Mouse (Mus musculus) heart, postnatal 25 days (tissue): ENCODE data around the gene Ifrd2. TPM values are rescaled to one million over a fixed set of nuclear protein-coding genes. Genes with fewer than 3 reads are reported as not detected.
"Not testable (repeated sequence)": the region's sequence is repeated elsewhere in the genome, so short reads cannot be mapped to it uniquely, and the experiment has no call there.

ENCODE experiments used
- DNase-seq: peaks from one replicate; pipeline ENCODE4 v3.0.0; 2022; ENCODE audit warnings: low spot score
- intact Hi-C: fragments of 180-260 bp; cut with DNase I; formaldehyde crosslinking; loops from one replicate; pipeline ENCODE4 v1.15.1; 2025
- total RNA-seq, 2 experiments: library from RNA; stranded (reverse); gene quantifications; 2 replicates each; pipeline ENCODE4 v1.2.3; 2021

Gene Ifrd2
- total RNA-seq, 2 experiments from 2014 or later, result 44.6 to 45.8 TPM

DNA sequence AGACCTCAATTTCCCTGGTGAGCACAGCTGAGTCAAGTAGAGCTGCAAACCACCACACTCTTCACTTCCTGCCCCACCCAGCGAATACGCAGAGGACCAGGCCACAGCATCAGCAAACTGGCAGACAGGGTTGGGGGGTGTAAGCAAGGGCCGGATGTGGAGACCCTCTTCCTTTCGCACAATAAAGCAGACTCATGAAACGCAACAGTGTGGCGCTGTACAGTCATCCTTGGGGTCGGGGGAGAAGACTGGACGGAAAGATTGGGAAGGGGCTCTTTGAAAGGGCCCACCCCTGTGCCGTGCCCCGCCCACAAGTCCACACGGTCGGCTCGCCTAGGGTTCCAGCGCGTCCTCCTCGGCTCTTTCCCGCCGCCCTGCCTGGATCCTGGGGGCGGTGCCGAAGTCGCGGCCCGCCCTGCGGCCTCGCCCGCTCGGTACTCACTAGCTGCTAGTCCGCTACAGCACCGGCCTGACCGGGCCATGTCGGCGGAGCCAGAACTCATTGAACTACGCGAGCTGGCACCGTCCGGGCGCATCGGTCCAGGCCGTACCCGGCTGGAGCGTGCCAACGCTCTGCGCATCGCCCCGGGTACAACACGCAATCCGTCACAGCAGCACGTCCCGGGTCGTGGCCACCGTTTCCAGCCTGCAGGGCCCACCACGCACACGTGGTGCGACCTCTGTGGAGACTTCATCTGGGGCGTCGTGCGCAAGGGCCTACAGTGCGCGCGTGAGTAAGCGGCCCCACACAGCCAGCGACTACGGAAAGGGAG lies 36.1 kb upstream of the Ifrd2 start, which contains the start of gene Rassf1:
Rassf1 (plus strand) TSS at position 439 of the 773 bp plus-strand sequence.
- intact Hi-C loops, result no loop called here
- DNase-seq, result peak; percentile 67

DNA sequence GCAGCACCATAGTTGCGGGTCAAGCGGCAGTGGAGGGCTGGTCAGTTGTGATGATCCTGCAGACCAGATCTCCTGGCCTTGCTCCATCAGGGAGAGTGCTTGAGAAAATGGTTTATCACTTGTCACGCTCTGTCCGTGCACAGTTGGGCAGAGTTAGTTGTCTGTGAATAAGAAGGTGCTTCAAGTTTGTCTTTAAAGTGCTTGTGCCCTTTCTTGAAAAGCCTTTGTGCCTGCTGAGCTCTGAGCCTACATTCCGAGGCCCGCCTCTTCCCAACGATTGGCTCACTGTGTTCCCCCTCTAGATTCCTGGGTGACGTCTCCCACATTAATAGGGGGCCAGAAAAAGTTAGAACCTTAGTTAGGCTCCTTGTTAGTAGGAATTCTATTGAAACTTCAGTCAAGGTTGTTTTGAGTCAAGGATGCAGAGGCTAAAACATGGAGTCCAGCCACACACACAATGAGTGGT lies 35.5 kb upstream of the Ifrd2 start:
- intact Hi-C loops, result no loop called here
- no peak for DNase-seq

DNA sequence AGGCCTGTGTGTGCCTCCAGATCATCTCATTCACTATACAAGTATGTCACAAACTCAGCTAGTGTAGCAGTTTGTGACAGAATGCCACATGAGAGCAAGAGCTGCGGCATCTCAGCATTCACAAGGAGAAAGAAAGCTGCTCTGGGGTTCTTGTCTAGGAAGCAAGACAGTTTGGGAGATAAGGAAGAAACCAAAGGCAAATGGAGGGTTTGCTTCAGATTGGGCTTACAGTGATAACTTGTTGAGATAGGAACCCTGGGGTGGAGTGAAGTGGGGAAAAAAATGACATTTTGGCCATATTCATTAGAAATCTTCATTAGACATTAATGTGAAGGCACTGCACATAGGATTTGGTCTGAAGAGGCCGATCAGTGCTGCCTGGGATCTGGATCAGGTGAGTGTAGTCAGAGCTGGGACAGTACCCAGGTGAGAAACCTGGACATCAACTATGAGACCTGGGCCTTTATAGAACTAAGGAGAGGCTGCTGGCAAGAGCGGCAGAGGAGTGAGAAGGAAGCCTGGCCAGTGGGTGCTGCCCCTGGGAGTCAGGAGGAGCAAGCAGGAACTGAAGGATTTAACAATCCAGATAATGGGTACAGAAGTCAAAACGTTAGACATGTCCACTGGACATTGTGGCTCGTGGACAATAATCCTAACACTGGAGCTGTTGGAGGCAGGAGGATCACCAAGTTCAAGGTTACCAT lies 34.6 kb upstream of the Ifrd2 start:
- intact Hi-C loops, result no loop called here
- no peak for DNase-seq

DNA sequence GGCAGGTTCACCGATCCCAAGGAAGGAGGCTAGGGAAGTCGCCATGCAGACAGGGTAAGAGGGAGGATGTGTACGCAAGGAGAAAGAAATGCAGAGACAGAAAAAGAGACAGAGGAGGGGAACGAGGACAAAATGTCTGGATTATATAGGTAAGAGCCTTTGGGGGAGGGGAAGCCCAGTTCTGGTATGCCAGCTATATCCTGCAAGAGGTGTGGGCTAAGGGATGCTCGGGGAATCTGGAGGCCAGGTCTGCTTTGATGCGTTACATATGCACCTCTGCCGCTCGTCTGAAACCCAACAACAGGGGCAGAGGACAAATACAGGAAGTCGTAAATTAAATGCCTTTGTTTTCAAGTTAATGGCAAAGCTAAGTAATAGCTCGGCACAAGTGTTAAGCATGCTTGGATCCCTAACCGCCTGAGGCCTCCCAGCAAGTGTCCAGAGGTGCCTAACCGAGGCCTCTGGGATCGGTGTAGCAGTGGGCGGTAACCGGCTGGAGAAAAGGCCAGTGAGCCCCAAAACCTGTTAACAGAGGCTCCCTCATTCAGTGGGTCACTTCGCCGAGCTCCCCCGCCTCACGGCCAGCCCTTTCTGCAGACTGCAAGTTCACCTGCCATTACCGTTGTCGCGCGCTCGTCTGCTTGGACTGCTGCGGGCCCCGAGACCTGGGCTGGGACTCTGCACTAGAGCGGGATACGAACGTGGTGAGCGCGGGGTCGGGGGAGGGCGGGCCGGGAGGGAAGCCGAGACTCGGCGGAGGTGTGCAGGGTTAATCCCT lies 33.7 kb upstream of the Ifrd2 start:
- DNase-seq, result no peak
- intact Hi-C loops, result no loop called here

DNA sequence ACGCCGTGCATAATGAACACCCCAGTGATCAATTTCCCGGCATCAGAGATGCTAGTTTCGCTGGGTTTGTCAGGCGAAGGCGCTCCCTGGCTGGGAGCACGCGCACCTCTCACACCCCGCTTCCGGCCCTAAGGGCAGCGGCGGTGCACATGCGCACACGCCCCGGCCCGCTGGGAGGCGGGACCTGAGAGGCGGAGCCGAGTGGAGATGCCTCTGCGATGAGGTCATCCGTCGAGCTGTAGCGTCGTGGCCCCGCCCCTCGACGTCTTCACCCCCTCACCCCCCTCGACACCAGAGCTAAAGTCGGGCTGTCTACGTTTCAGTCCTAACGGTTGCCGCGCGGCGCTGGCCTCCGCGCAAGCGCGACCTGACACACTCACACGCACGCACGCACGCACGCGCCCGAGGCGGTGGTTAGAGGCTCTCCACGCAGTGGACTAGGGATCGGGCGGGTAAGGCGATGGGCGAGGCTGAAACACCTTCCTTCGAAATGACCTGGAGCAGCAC lies 33.1 kb upstream of the Ifrd2 start:
- intact Hi-C loops, result no loop called here
- DNase-seq, result peak; percentile 92

DNA sequence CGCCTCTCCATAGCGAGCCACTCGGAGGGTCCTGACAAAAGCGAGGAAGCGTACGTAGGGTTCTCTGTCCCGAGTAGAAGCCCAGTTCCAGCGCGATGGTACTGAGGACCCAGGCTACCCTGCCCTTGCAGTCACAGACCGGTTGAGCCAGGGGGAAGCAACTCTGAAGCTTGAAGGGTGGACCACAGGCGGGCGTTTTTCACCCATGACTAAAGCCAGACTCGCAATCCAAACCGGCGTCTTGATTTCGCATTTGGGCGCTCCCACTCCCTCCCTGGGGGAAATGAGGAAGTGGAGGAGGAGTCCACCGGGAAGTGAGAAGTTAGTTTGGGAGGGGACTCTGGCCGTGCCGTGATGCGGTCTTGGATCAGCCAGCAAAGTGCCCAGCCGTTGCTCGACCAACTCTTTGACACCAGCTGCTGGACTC lies 32.4 kb upstream of the Ifrd2 start:
- intact Hi-C loops, result no loop called here
- DNase-seq, result peak; percentile 77

DNA sequence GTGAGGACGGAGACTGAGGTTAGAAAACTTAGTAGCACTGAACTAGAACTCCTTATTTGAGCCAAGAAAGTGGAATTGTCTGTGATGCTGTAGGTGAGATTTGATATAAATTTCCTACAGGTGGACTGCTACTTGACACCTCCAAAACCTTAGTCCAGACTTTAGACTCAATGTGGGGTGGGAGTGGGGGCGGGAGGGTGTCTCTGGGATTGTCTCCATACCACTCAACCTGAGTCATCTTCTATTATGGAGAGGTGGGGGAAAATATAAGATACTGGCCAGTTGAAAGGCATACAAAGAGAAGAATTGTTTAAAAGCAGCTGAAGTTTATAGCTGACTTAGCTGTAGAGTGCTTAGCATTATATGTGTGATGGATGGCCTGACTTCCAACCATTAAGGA lies 31.7 kb upstream of the Ifrd2 start:
- no peak for DNase-seq
- intact Hi-C loops, result no loop called here

DNA sequence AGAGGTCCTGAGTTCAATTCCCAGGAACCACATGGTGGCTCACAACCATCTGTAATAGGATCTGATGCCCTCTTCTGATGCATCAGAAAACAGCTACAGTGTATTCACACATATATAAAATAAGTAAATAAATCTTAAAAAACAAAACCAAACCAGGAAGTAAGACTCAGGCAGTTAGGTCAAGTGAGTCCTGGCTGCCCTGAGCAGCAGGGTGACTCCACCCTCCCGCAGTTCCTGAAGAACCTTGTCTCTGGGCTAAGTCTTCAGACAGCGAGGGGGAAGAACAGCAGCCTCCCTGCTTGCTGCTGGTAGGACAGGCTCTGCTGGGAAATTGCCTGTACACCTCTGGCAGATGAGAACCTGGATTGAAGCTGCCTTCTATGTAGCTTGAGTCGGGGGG lies 31.1 kb upstream of the Ifrd2 start:
- intact Hi-C loops, result no loop called here
- no peak for DNase-seq

DNA sequence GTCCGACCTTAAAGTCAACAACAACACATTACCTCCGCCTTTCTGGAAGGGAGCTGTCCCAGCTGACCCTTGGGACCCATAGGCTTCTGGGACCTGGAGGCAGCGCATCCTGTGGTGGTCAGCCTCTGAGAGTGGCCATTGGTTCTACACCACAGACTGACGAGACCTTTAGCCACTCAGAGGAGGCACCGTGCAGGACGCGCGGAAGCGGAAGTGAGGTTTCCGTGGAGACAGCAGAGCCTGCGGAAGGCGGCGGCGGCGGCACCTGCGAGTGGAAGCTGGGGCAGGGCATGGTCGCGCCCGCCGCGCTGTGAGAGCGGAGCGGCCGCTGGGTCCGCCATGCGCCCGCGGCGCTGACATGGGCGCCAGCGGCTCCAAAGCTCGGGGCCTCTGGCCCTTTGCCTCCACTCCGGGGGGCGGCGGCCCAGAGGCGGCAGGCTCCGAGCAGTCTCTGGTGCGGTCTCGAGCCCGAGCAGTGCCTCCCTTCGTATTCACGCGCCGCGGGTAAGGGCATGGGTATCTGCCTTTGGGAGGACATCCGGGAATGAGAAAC lies 24.3 kb upstream of the Ifrd2 start, which contains the start of gene Tusc2:
Tusc2 (plus strand) TSS at position 227 of the 553 bp plus-strand sequence.
- intact Hi-C loops, result no loop called here
- peak; percentile 92 for DNase-seq

DNA sequence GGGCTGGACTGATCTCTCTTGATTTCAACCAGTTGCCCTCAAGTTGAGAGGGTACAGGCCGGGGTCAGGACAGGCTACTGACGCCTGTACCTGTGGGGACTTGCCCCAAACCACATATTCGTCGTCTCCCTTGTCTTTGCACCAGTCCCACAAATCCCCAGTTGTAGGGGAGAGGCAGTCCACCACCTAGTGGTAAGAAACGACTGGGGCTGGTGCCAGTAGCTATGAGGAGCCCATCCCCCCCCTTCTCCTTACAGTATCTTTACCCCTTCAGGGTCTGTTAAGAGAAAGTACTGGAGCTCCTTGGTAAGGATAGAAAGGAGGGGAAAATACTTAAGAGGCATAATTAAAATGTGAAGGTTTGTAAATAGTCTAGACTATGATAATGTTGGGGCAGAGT lies 21.9 kb upstream of the Ifrd2 start:
- not testable (repeated sequence) for DNase-seq
- intact Hi-C loops, result loop anchor here (5.0 kb wide), 1 partner anchor 62 kb away; no protein-coding TSS in a partner anchor

DNA sequence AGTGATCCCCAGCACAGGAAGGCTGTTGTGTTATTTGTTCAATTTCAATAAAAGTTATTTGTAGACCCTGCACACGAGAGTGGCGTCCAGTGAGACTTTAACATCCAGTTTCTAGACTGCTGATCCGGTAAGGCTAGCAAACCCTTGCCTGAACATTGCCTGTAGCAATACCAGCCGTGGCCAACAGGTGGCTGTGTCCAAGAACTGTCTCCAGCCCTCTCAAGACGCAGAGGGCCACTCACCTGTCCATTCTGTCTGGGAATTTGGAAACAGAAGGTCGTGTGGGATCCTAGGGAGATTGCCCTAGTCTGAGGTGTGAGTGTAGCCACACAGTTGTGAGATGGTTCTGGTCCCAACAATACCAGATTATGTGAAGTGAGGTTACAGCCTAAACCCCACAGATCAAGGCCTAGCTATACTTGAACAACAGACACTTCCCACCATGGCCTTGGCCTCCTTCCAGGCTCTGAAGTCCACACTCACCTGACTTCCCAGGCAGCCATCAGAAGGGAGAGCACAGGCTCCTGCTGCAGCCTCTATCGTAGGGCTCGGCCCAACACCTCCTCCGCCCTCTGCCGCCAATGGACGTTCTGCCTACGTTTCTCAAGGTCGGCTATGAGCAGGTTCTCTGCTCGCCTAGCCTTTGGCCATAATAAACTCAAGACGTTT lies 21.3 kb upstream of the Ifrd2 start:
- DNase-seq, result peak; percentile 70
- intact Hi-C loops, result loop anchor here (5.0 kb wide), 1 partner anchor 61 kb away; no protein-coding TSS in a partner anchor

DNA sequence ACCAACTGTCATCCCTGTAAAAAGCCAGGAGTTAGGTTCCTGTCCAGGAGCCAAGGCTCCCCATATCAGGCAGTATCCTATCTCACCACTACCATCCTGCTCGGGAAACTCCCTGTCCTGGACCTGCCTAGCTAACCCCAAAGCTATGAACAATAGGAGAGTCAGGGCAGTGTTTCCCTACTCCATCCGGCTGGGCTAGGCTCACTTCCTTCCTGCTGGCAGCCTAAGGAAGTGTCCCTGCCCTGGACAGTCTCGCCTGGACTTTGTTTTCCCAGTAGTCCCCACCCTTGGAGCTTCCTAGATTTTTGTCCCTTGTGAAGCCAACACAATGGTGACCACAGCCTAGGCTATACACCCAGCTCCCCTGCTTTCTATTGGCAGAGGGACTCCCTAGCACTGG lies 20.6 kb upstream of the Ifrd2 start:
- intact Hi-C loops, result loop anchor here (5.0 kb wide), 1 partner anchor 60 kb away; no protein-coding TSS in a partner anchor
- peak; percentile 76 for DNase-seq

DNA sequence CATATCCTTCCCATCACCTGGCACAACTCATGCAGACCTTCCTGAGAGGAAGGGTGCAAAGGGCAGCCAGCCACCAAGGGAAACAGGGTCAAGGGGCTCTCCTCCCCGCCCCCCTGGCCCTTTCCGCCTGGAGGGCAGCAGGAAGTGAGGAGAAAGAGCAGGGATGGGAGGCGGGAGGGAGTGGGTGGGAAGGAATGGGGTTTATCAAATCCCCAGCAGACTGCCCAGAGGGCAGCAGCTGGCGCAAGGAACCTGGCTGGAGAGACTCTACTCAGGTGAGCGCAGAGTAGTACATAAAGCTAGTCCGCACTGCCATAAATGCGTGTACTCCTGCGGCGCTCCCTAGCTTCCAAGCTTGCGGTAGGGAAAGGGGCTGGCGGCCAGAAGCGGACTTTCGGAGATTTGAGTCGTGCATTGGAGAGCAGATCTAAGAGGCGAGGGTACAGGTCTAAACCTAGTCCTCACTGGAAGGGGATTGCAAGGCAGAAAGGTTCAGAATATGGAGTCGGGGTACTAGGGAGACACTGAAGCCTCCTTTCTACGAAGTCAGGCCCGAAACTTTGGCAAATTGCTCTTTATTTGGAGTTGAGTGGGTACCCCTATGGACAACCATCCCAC lies 19.6 kb upstream of the Ifrd2 start, which contains the start of gene Hyal2:
Hyal2 (plus strand) TSS at position 244 of the 618 bp plus-strand sequence.
- no peak for DNase-seq
- intact Hi-C loops, result loop anchor here (5.0 kb wide), 1 partner anchor 59 kb away; no protein-coding TSS in a partner anchor

DNA sequence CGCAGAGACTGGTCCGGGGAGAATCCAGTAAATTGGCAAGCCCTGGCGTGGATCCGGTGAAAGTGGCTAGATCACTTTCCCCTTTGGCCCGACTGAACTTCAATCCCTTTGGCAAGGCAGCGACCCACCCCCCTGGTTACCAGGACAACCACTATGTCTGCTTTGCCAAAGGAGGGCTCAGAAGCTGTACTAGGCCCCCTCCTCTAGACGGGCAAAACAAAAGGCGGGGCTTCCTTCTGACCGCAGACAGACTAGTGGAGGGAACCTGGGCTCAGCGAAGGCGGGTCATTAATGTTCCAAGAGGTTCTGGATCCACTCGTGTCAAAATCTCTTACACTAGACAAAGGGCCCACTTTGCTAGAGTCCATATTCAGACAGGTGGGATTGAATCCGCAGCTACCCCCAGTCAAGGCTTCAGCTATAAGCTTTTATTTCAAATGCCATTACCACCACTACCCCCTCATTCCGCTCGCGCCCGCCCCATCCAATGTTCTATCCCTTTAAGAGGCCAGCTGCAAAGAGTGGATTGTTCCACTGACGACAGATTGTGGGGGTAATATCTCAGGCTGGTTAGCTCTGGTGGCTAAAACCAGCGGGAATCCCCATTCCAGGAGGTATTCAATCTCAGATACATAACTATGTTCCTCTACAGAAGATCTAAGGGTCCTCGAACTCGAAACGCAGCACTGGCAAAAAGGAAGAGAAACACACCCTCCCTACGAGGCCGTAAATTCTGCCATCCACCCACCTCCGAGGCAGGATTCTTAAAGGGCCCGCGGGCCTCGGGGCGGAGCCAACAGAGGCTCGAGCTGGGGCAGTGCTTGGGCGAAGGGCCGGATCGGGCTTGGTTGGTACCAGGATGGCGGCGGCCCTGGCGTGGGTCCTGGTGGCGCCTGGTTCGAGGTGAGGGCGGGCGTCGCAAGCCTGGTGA lies 18.8 kb upstream of the Ifrd2 start:
- intact Hi-C loops, result loop anchor here (5.0 kb wide), 1 partner anchor 59 kb away; no protein-coding TSS in a partner anchor
- peak; percentile 79 for DNase-seq

DNA sequence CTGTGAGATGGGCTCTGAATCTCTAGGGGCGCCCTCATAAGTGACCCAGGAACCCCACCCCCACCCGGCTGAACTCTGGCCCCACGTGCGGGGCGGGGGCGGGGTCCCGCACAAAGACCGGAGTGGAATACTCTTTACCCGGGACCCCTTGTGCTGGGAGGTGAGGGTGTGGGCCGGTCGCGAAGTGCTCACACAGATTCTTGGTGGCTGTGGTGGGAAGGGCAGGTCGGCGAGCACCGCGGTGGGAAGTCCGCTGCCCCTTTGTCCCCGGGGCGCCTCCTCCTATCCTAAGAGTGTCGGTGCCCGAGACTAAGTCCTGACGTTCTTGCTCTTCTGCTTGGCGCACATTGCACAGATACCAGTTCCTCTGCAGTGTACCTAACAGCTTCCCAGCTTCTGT lies 18.2 kb upstream of the Ifrd2 start:
- intact Hi-C loops, result loop anchor here (5.0 kb wide), 1 partner anchor 58 kb away; no protein-coding TSS in a partner anchor
- DNase-seq, result no peak

DNA sequence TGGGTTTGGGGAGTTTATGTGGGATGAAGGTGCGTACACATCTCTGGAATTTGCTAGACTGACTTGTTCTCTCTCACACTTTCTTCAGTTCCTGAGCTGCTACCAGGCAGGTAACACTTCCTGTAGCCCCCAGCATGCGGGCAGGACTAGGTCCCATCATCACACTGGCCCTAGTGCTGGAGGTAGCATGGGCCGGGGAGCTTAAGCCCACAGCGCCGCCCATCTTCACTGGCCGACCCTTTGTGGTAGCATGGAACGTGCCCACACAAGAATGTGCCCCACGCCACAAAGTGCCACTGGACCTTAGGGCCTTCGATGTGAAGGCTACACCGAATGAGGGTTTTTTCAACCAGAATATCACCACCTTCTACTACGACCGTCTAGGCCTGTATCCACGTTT lies 17.4 kb upstream of the Ifrd2 start:
- intact Hi-C loops, result no loop called here
- no peak for DNase-seq

DNA sequence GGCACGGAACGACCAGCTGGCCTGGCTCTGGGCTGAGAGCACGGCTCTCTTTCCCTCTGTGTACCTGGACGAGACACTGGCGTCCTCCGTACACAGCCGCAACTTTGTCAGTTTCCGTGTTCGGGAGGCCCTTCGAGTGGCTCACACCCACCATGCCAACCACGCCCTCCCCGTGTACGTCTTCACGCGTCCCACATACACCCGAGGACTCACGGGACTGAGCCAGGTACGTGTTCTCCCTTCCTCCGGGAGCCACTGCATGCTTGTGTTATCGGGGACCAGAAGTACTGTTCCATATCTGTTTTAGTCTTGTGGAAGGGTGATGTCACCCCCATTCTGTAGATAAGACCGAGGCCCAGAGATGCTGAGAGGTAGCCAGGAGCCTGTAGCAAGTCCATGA lies 16.6 kb upstream of the Ifrd2 start:
- no peak for DNase-seq
- intact Hi-C loops, result no loop called here
